Mouse (Mus musculus): Measurements from ENCODE around the gene Wfdc12. TPM values are rescaled to one million over a fixed set of nuclear protein-coding genes. Genes with fewer than 3 reads are reported as not detected.

The Wfdc12 gene
- total RNA-seq (2012; rRNA removed) = not detected in 2 replicates

DNA sequence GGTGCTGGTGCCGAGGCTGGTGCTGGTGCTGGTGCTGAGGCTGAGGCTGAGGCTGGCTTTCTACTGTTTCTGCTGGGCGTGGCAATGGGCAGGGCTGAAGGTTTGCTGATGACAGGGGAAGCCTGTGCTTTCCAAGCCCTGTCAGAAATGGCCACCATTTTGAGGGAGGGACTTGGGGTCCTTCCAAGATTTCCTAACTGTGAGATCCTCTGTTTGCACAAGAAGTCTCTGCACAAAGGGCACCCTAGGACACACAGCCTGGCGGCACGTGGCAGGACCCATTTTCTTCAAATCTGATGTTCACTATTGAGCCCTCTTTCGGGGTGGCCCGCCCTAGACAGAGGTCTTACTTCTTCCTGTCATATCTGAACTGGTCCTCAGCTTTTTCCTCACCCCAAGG is at the start of gene Wfdc12:
Gene Wfdc12, minus strand, starts transcription at position 33 of the 400 bp plus-strand sequence.
- Histone ChIP-seq H3K4me1 (ENCODE audit: control insufficient read depth in 2 of 2, insufficient read depth in 2 of 2, low read length in 2 of 2, poor library complexity in 1 of 2) (no peaks in the 10 kb centered on the region), H3K36me3 (ENCODE audit: control insufficient read depth, insufficient read depth, low read length, poor library complexity, severe bottlenecking) (no peaks in the 10 kb centered on the region), H3K4me3 (ENCODE audit: insufficient read depth in 1 of 2, low read depth in 1 of 2, low read length in 2 of 2, poor library complexity in 1 of 2, severe bottlenecking in 1 of 2) (no peak within 1 kb of the TSS), H3K27ac (ENCODE audit: insufficient read depth, low read depth, low read length, poor library complexity, severe bottlenecking) (no peak within 1 kb of the TSS), H3K9ac (ENCODE audit: insufficient read depth, low read depth, low read length, poor library complexity, severe bottlenecking) (no peak within 1 kb of the TSS), H3K9me3 (ENCODE audit: control insufficient read depth, insufficient read depth, low read depth, low read length) (no peaks in the 10 kb centered on the region)
- TF ChIP-seq ZC3H11A (IDR thresholded peaks at IDR 0.05; ENCODE audit: borderline replicate concordance, low read depth, low read length) (no peak), CHD2 (IDR thresholded peaks at IDR 0.05; ENCODE audit: low read depth, low read length) (no peak), MAFK (IDR thresholded peaks at IDR 0.05; ENCODE audit: insufficient read depth, low read depth, low read length) (no peak), HCFC1 (IDR thresholded peaks at IDR 0.05; ENCODE audit: borderline replicate concordance, insufficient read depth, low read length) (no peak), ZNF384 (IDR thresholded peaks at IDR 0.05; ENCODE audit: low read depth, low read length) (no peak)
- DNase-seq (ENCODE audit: low read depth, low spot score) = no peak
- in situ Hi-C loops (cut with MboI; ENCODE audit: low sequenced_read_pairs in 2 of 2, unreplicated experiment in 2 of 2) = no loop called here

DNA sequence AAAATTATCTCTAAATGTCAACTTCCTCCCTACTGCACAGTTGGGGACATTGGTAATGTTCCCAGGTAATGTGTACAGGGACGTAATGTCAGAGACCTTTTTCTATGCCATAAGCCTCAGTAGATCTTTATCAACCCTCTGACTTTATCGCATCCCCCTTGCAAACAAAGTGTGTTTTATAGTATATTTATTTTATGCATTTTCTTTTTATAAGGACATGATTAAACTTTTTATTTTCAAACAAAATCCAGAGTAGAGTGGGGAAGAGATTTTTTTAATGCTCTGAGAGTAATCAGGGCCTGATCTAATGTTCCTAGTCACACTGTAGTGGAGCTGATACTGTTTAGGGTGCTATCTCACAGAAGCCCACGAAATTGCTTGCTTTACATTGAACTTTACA is 48.0 kb upstream of the Wfdc12 start, which contains the start of gene Svs2:
Gene Svs2, minus strand, starts transcription at position 101 of the 400 bp plus-strand sequence.
- no peak for TF ChIP-seq ZC3H11A (IDR thresholded peaks at IDR 0.05; ENCODE audit: borderline replicate concordance, low read depth, low read length)
- Histone ChIP-seq H3K4me1 (ENCODE audit: control insufficient read depth in 2 of 2, insufficient read depth in 2 of 2, low read length in 2 of 2, poor library complexity in 1 of 2) (no peaks in the 10 kb centered on the region), H3K36me3 (ENCODE audit: control insufficient read depth, insufficient read depth, low read length, poor library complexity, severe bottlenecking) (no peaks in the 10 kb centered on the region), H3K9me3 (ENCODE audit: control insufficient read depth, insufficient read depth, low read depth, low read length) (no peaks in the 10 kb centered on the region), H3K27ac (ENCODE audit: insufficient read depth, low read depth, low read length, poor library complexity, severe bottlenecking) (no peak within 1 kb of the TSS), H3K9ac (ENCODE audit: insufficient read depth, low read depth, low read length, poor library complexity, severe bottlenecking) (no peak within 1 kb of the TSS), H3K4me3 (ENCODE audit: insufficient read depth in 1 of 2, low read depth in 1 of 2, low read length in 2 of 2, poor library complexity in 1 of 2, severe bottlenecking in 1 of 2) (no peak within 1 kb of the TSS)
- DNase-seq (ENCODE audit: low read depth, low spot score) = no peak
- in situ Hi-C loops (cut with MboI; ENCODE audit: low sequenced_read_pairs in 2 of 2, unreplicated experiment in 2 of 2) = no loop called here

DNA sequence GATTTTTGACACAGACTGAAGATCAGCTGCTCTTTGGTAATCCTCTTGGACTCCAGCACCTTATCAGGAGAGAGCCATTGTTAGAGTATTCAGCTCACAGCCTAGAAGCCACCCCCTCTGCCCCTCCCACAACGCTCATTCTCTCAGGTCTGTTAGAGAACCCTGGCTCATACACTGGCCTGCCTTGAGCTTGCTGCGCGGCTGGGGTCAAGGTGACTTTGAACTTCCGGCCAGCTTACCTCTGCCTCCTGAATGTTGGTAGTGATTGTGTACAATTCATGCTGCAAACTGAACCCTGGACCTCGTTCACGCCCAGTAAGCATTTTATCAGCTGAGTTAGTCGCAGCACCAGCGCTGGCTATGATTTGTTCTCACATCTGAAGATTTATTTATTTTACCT is 42.3 kb upstream of the Wfdc12 start:
- H3K9ac ChIP-seq (ENCODE audit: insufficient read depth, low read depth, low read length, poor library complexity, severe bottlenecking) = no peak overlapping the region
- H3K27ac ChIP-seq (ENCODE audit: insufficient read depth, low read depth, low read length, poor library complexity, severe bottlenecking) = no peak overlapping the region
- H3K4me1 ChIP-seq (ENCODE audit: control insufficient read depth in 2 of 2, insufficient read depth in 2 of 2, low read length in 2 of 2, poor library complexity in 1 of 2) = peaks cover 0 to 2% of the 10 kb centered on the region in 2 experiments; a peak in 1 of 4 replicates
- H3K4me3 ChIP-seq (ENCODE audit: insufficient read depth in 1 of 2, low read depth in 1 of 2, low read length in 2 of 2, poor library complexity in 1 of 2, severe bottlenecking in 1 of 2) = no peak overlapping the region
- H3K9me3 ChIP-seq (ENCODE audit: control insufficient read depth, insufficient read depth, low read depth, low read length) = no peaks in the 10 kb centered on the region
- H3K36me3 ChIP-seq (ENCODE audit: control insufficient read depth, insufficient read depth, low read length, poor library complexity, severe bottlenecking) = no peaks in the 10 kb centered on the region
- in situ Hi-C loops (cut with MboI; ENCODE audit: low sequenced_read_pairs in 2 of 2, unreplicated experiment in 2 of 2) = no loop called here
- TF ChIP-seq ZNF384 (IDR thresholded peaks at IDR 0.05; ENCODE audit: low read depth, low read length) (no peak), MAFK (IDR thresholded peaks at IDR 0.05; ENCODE audit: insufficient read depth, low read depth, low read length) (no peak), ZC3H11A (IDR thresholded peaks at IDR 0.05; ENCODE audit: borderline replicate concordance, low read depth, low read length) (no peak), HCFC1 (IDR thresholded peaks at IDR 0.05; ENCODE audit: borderline replicate concordance, insufficient read depth, low read length) (no peak), CHD2 (IDR thresholded peaks at IDR 0.05; ENCODE audit: low read depth, low read length) (no peak)
- peak; percentile 17 for DNase-seq (ENCODE audit: low read depth, low spot score)

DNA sequence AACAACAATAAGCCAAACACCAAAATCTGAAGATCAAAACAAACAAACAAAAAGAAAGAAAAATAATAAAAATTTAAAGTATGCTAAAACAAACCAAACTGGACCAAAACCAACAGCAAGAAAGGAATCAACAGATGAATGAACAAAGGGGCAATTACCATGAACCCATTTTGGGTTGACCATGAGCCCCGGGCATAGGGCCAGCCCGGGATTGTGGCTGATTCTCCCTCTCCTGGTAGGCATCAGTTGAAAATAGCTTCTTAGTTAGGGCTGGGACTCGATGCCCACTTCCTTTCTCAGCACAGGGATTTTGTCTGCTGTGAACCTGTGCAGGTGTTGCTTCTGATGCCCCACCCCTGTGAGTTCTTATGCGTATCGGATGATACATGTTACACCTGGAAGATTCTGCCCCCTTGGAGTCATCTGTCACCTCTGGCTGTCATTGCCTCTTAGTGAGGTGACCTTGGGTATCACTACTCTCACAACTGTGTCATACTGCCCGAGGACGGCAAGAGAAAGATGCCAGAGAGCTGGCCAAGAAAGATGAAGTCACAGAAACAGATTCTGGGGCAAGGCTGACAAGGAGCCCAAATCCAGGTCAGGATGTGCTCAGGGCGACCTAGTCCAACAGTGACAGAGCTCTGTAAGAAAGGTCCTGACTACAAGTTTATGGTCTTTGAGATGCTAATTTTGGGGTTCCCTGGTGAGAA is 38.1 kb upstream of the Wfdc12 start:
- no peak overlapping the region for H3K9ac ChIP-seq (ENCODE audit: insufficient read depth, low read depth, low read length, poor library complexity, severe bottlenecking)

DNA sequence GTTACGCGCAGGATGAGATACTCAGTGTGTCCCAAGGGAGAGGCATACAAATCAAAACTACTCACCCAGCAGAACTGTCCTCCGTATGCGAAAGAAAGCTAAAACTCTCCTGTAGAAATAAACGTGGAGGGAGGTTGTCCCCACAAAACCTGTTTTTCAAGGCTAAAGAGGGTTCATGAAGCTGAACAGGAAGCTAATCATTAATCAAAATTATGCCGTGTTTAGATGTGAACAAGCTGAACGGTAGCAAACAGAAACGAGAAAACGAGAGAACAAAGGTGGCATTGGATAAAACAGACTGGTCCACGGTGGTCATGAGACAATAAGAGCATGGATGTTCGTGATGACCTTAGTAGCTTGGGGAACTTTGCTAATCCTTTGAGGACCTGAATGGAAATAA is 31.1 kb upstream of the Wfdc12 start, which contains the start of gene Wfdc15b:
Gene Wfdc15b, minus strand, starts transcription at position 139 of the 400 bp plus-strand sequence.
- no peak within 1 kb of the TSS for H3K27ac ChIP-seq (ENCODE audit: insufficient read depth, low read depth, low read length, poor library complexity, severe bottlenecking)
- no peaks in the 10 kb centered on the region for H3K4me1 ChIP-seq (ENCODE audit: control insufficient read depth in 2 of 2, insufficient read depth in 2 of 2, low read length in 2 of 2, poor library complexity in 1 of 2)
- TF ChIP-seq MAFK (IDR thresholded peaks at IDR 0.05; ENCODE audit: insufficient read depth, low read depth, low read length) (no peak), CHD2 (IDR thresholded peaks at IDR 0.05; ENCODE audit: low read depth, low read length) (no peak), HCFC1 (IDR thresholded peaks at IDR 0.05; ENCODE audit: borderline replicate concordance, insufficient read depth, low read length) (no peak), ZNF384 (IDR thresholded peaks at IDR 0.05; ENCODE audit: low read depth, low read length) (no peak), ZC3H11A (IDR thresholded peaks at IDR 0.05; ENCODE audit: borderline replicate concordance, low read depth, low read length) (no peak)
- in situ Hi-C loops (cut with MboI; ENCODE audit: low sequenced_read_pairs in 2 of 2, unreplicated experiment in 2 of 2) = no loop called here
- H3K4me3 ChIP-seq (ENCODE audit: insufficient read depth in 1 of 2, low read depth in 1 of 2, low read length in 2 of 2, poor library complexity in 1 of 2, severe bottlenecking in 1 of 2) = no peak within 1 kb of the TSS
- H3K9ac ChIP-seq (ENCODE audit: insufficient read depth, low read depth, low read length, poor library complexity, severe bottlenecking) = no peak within 1 kb of the TSS
- DNase-seq (ENCODE audit: low read depth, low spot score) = no peak
- H3K36me3 ChIP-seq (ENCODE audit: control insufficient read depth, insufficient read depth, low read length, poor library complexity, severe bottlenecking) = no peaks in the 10 kb centered on the region
- no peaks in the 10 kb centered on the region for H3K9me3 ChIP-seq (ENCODE audit: control insufficient read depth, insufficient read depth, low read depth, low read length)

More for the DNA sequence above, 38.1 kb upstream of the Wfdc12 start:
- no peaks in the 10 kb centered on the region for H3K36me3 ChIP-seq (ENCODE audit: control insufficient read depth, insufficient read depth, low read length, poor library complexity, severe bottlenecking)
- H3K9me3 ChIP-seq (ENCODE audit: control insufficient read depth, insufficient read depth, low read depth, low read length) = no peaks in the 10 kb centered on the region
- no peak for TF ChIP-seq HCFC1 (IDR thresholded peaks at IDR 0.05; ENCODE audit: borderline replicate concordance, insufficient read depth, low read length)
- no peak for TF ChIP-seq CHD2 (IDR thresholded peaks at IDR 0.05; ENCODE audit: low read depth, low read length)
- no peak for TF ChIP-seq ZNF384 (IDR thresholded peaks at IDR 0.05; ENCODE audit: low read depth, low read length)
- no peak for DNase-seq (ENCODE audit: low read depth, low spot score)
- peaks cover 0 to 2% of the 10 kb centered on the region in 2 experiments; a peak in 1 of 4 replicates for H3K4me1 ChIP-seq (ENCODE audit: control insufficient read depth in 2 of 2, insufficient read depth in 2 of 2, low read length in 2 of 2, poor library complexity in 1 of 2)
- H3K27ac ChIP-seq (ENCODE audit: insufficient read depth, low read depth, low read length, poor library complexity, severe bottlenecking) = no peak overlapping the region; the same call in 1 of the 2 replicates
- in situ Hi-C loops (cut with MboI; ENCODE audit: low sequenced_read_pairs in 2 of 2, unreplicated experiment in 2 of 2) = no loop called here
- H3K4me3 ChIP-seq (ENCODE audit: insufficient read depth in 1 of 2, low read depth in 1 of 2, low read length in 2 of 2, poor library complexity in 1 of 2, severe bottlenecking in 1 of 2) = no peak overlapping the region
